Mouse (Mus musculus): ENCODE results near the gene Ankdd1a. TPM values are rescaled to one million over a fixed set of nuclear protein-coding genes. Genes with fewer than 3 reads are reported as not detected.

Ankdd1a gene
- total and polyA plus RNA-seq, 3 experiments = not detected

DNA sequence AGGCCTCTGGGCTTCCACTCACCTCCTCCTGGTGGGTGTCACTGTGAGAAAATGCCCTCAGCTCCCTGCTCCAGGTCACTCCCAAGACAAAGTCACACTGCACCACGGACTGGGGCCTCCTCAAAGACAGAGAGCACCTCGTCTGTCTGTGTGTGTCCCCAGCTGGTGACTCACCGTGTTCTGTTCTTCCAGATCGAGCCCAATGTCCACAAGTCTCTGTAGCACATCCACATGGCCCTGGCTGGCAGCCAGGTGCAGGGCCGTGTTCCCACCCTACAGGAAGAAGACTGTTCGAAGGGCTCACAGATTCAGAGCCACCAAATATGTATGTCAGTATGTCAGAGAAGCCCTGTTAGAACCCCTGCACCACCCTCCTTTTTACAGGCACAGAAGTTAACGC, 11.5 kb downstream of the Ankdd1a start:
- TF ChIP-seq CHD1 (IDR thresholded peaks at IDR 0.05; ENCODE audit: low read depth, low read length) = no peak
- TF ChIP-seq POLR2AphosphoS2 (IDR thresholded peaks at IDR 0.05; ENCODE audit: low read depth, low read length) = no peak
- TF ChIP-seq CHD2 (IDR thresholded peaks at IDR 0.05; ENCODE audit: low read length) = no peak
- TF ChIP-seq ZKSCAN1 (IDR thresholded peaks at IDR 0.05; ENCODE audit: borderline replicate concordance, low read depth, low read length) = no peak
- no peak for TF ChIP-seq NELFE (IDR thresholded peaks at IDR 0.05; ENCODE audit: low read depth, low read length)
- TF ChIP-seq RAD21 (IDR thresholded peaks at IDR 0.05; ENCODE audit: low read depth, low read length) = no peak
- no peak for TF ChIP-seq HCFC1 (IDR thresholded peaks at IDR 0.05; ENCODE audit: low read depth, low read length)
- TF ChIP-seq MYC (IDR thresholded peaks at IDR 0.05; ENCODE audit: low read depth, low read length) = no peak
- no peak for TF ChIP-seq ZMIZ1 (IDR thresholded peaks at IDR 0.05; ENCODE audit: low read depth, low read length)
- TF ChIP-seq PAX5 (IDR thresholded peaks at IDR 0.05; ENCODE audit: low read length) = no peak
- TF ChIP-seq MAX (IDR thresholded peaks at IDR 0.05; ENCODE audit: low read length) = no peak
- TF ChIP-seq RCOR1 (conservative IDR thresholded peaks at IDR 0.05; ENCODE audit: low read depth, low read length) = no peak
- TF ChIP-seq EP300 (IDR thresholded peaks at IDR 0.05; ENCODE audit: low read length) = no peak
- no peak for TF ChIP-seq CTCF (conservative IDR thresholded peaks at IDR 0.05 in 1 of 2, IDR thresholded peaks at IDR 0.05 in 1 of 2; ENCODE audit: low read depth in 2 of 2, low read length in 2 of 2)
- TF ChIP-seq MAZ (IDR thresholded peaks at IDR 0.05; ENCODE audit: low read depth, low read length) = no peak
- TF ChIP-seq MXI1 (IDR thresholded peaks at IDR 0.05; ENCODE audit: low read depth, low read length) = no peak

DNA sequence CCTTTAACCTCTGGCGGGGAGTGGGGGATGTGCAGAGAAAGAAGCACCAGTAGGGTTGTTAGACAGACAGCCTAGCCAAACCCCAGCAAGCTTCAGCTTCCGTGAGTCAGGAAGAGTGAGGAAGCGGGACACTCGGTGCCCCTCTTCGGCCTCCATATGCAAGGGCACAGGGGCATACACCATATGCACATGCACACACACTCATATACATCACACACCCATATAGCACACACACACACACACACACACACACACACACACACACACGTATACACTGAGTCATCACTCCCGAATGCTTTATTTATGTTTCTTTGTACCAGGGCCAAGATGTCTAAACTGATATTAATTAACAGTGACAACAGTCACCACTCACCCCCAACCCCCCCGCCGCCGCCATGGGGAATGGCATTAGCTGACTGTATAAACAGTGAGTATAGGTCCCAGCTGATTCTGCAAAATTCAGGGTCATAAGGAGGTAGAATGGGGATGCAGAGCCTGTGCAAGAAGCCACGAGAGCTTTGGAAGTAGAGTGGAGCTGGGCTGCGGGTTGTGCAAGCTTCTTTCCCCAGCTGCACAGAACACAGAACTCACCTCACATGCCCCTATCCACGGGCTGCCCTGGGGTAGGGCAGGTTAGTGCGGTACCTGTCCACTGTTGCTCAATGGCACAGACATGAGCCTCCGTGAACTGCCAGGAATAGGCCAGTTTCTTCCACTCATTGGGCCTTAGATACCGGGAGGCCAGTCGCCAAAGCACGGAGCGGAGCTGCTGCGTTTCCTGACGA, 17.1 kb downstream of the Ankdd1a start:
- Histone ChIP-seq H3K4me2 (ENCODE audit: insufficient read depth, low read depth, poor library complexity, severe bottlenecking) (no peak overlapping the region), H3K27ac (ENCODE audit: insufficient read depth, low read depth) (no peak overlapping the region), H3K4me1 (ENCODE audit: control insufficient read depth in 1 of 2, insufficient read depth in 2 of 2) (peaks cover 0 to 2% of the 10 kb centered on the region in 2 experiments; a peak in 1 of 4 replicates), H3K27me3 (replicated peaks) (no peaks in the 10 kb centered on the region), H3K9me3 (replicated peaks; ENCODE audit: low read length) (no peaks in the 10 kb centered on the region), H3K79me2 (replicated peaks; ENCODE audit: control insufficient read depth, extremely low read depth, insufficient read depth, poor library complexity, severe bottlenecking) (no peaks in the 10 kb centered on the region), H3K36me3 (replicated peaks in 1 of 2; ENCODE audit: control insufficient read depth in 1 of 2, insufficient read depth in 1 of 2, low read length in 1 of 2) (no peaks in the 10 kb centered on the region), H3K4me3 (replicated peaks in 1 of 3; ENCODE audit: low read depth in 2 of 3, low read length in 2 of 3, poor library complexity in 1 of 3) (no peak overlapping the region), H3K9ac (ENCODE audit: insufficient read depth, low read depth) (no peak overlapping the region)
- dilution Hi-C loops (cut with MboI; ENCODE audit: extremely low pct_ligation_motif_present, extremely low pct_unique_long_range_greater_than_20kb, low sequenced_read_pairs) = no loop called here
- no peak for DNase-seq (ENCODE audit: extremely low read depth)
- TF ChIP-seq JUN (IDR thresholded peaks at IDR 0.05; ENCODE audit: insufficient read depth, low read depth, low read length) (no peak), ZMIZ1 (IDR thresholded peaks at IDR 0.05; ENCODE audit: low read depth, low read length) (no peak), RCOR1 (conservative IDR thresholded peaks at IDR 0.05; ENCODE audit: low read depth, low read length) (no peak), IRF4 (IDR thresholded peaks at IDR 0.05; ENCODE audit: low read depth, low read length) (no peak), HCFC1 (IDR thresholded peaks at IDR 0.05; ENCODE audit: low read depth, low read length) (no peak), MAX (IDR thresholded peaks at IDR 0.05; ENCODE audit: low read length) (no peak), NRF1 (IDR thresholded peaks at IDR 0.05; ENCODE audit: low read depth, low read length) (no peak), CHD1 (IDR thresholded peaks at IDR 0.05; ENCODE audit: low read depth, low read length) (no peak), PAX5 (IDR thresholded peaks at IDR 0.05; ENCODE audit: low read length) (no peak), ELF1 (IDR thresholded peaks at IDR 0.05; ENCODE audit: low read depth, low read length) (no peak), MEF2A (IDR thresholded peaks at IDR 0.05; ENCODE audit: borderline replicate concordance, low read depth, low read length) (no peak), TCF12 (IDR thresholded peaks at IDR 0.05; ENCODE audit: low read depth, low read length) (no peak)
- in situ Hi-C loops (cut with MboI; ENCODE audit: low pct_ligation_motif_present, low pct_unique_long_range_greater_than_20kb, low sequenced_read_pairs) = no loop called here

More for the DNA sequence above, 11.5 kb downstream of the Ankdd1a start:
- no peak for DNase-seq (ENCODE audit: extremely low read depth)
- peaks cover 8% of the 10 kb centered on the region for H3K9me3 ChIP-seq (replicated peaks; ENCODE audit: low read length)
- in situ Hi-C loops (cut with MboI; ENCODE audit: low pct_ligation_motif_present, low pct_unique_long_range_greater_than_20kb, low sequenced_read_pairs) (no loop called here), dilution Hi-C loops (cut with MboI; ENCODE audit: extremely low pct_ligation_motif_present, extremely low pct_unique_long_range_greater_than_20kb, low sequenced_read_pairs) (no loop called here)
- H3K27me3 ChIP-seq (replicated peaks) = peaks cover 3% of the 10 kb centered on the region
- no peak overlapping the region for H3K4me3 ChIP-seq (replicated peaks in 1 of 3; ENCODE audit: low read depth in 2 of 3, low read length in 2 of 3, poor library complexity in 1 of 3)
- no peaks in the 10 kb centered on the region for H3K36me3 ChIP-seq (replicated peaks in 1 of 2; ENCODE audit: control insufficient read depth in 1 of 2, insufficient read depth in 1 of 2, low read length in 1 of 2)
- no peak overlapping the region for H3K9ac ChIP-seq (ENCODE audit: insufficient read depth, low read depth)
- no peak overlapping the region for H3K4me2 ChIP-seq (ENCODE audit: insufficient read depth, low read depth, poor library complexity, severe bottlenecking)
- no peaks in the 10 kb centered on the region for H3K79me2 ChIP-seq (replicated peaks; ENCODE audit: control insufficient read depth, extremely low read depth, insufficient read depth, poor library complexity, severe bottlenecking)
- H3K27ac ChIP-seq (ENCODE audit: insufficient read depth, low read depth) = no peak overlapping the region
- H3K4me1 ChIP-seq (ENCODE audit: control insufficient read depth in 1 of 2, insufficient read depth in 2 of 2) = no peaks in the 10 kb centered on the region

Measured in CH12.LX (cell line).